Mouse (Mus musculus) thymus, adult 2 months (tissue): ENCODE results near the gene Syne4. TPM values are rescaled to one million over a fixed set of nuclear protein-coding genes. Genes with fewer than 3 reads are reported as not detected.
A peak's percentile ranks its signal among the peaks of the same experiment; 100 is the strongest.

Experiments
- DNase-seq: peaks from one replicate; pipeline ENCODE4 v3.0.0; 2021
- H3K27ac ChIP-seq: fragments of 200-500 bp; 2 replicates; pipeline ENCODE4 v1.5.1; 2012; ENCODE audit warnings: low read length, control low read depth; ENCODE audit not compliant: control insufficient read depth, insufficient read depth
- H3K27me3 ChIP-seq: fragments of 200-500 bp; 2 replicates; pipeline ENCODE4 v1.6.1; 2012; ENCODE audit warnings: mild to moderate bottlenecking, low read length, moderate library complexity, mixed read lengths; ENCODE audit not compliant: control insufficient read depth, insufficient read depth
- H3K36me3 ChIP-seq: fragments of 200-500 bp; 2 replicates; pipeline ENCODE4 v1.6.1; 2012; ENCODE audit warnings: mild to moderate bottlenecking, low read length, moderate library complexity; ENCODE audit not compliant: control insufficient read depth, insufficient read depth
- H3K4me1 ChIP-seq: fragments of 200-500 bp; replicated peaks from 2 replicates; pipeline ENCODE4 v1.6.1; 2012; ENCODE audit warnings: low read length; ENCODE audit not compliant: control insufficient read depth, insufficient read depth
- H3K4me3 ChIP-seq: fragments of 200-500 bp; 2 replicates; pipeline ENCODE4 v1.5.1; 2012; ENCODE audit warnings: mild to moderate bottlenecking, low read length, control low read depth, moderate library complexity; ENCODE audit not compliant: control insufficient read depth, insufficient read depth
- CTCF ChIP-seq: fragments of 200-500 bp; IDR thresholded peaks from 2 replicates; pipeline ENCODE4 v1.5.1; 2012; ENCODE audit warnings: mild to moderate bottlenecking, control low read depth, low read length, moderate library complexity, borderline replicate concordance; ENCODE audit not compliant: control insufficient read depth, poor library complexity, insufficient read depth; ENCODE audit errors: extremely low read depth
- POLR2A ChIP-seq: fragments of 200-500 bp; IDR thresholded peaks from 2 replicates; pipeline ENCODE4 v1.6.1; 2012; ENCODE audit warnings: mild to moderate bottlenecking, low read length, control low read depth, moderate library complexity; ENCODE audit not compliant: control insufficient read depth, poor library complexity, insufficient read depth; ENCODE audit errors: extremely low read depth
- WGBS: fragments of 180-500 bp; shearing (Covaris S2); methylation state at CpG from one replicate; pipeline ENCODE4 v1.1.7; 2018; 5-methylcytosine and 5-hydroxymethylcytosine counted together
- polyA plus RNA-seq: library from polyadenylated mRNA; depleted of rRNA; stranded (reverse); fragments of >200 nt; gene quantifications from 2 replicates; pipeline ENCODE4 v1.2.3, GENCODE M21; 2012

Syne4 gene
- polyA plus RNA-seq, 1 experiment = 16.8 TPM

- H3K4me1 ChIP-seq = peaks cover 11% of the 10 kb centered on the region
- no peak overlapping the region for H3K4me3 ChIP-seq
- H3K36me3 ChIP-seq = no peaks in the 10 kb centered on the region
- DNase-seq = no peak
- TF ChIP-seq CTCF (no peak), POLR2A (no peak)
- H3K27me3 ChIP-seq = no peaks in the 10 kb centered on the region
- no peak overlapping the region for H3K27ac ChIP-seq
Observed at GRCm38 (mm10) chr7:30326427-30326826, 11.8 kb downstream of the Syne4 start.

- Histone ChIP-seq H3K27ac (no peak overlapping the region), H3K4me3 (no peak overlapping the region), H3K36me3 (no peaks in the 10 kb centered on the region), H3K27me3 (no peaks in the 10 kb centered on the region), H3K4me1 (peaks cover 13% of the 10 kb centered on the region)
- WGBS = 77% methylated on average over 15 of the region's 15 CpGs
- TF ChIP-seq POLR2A (no peak), CTCF (no peak)
- no peak for DNase-seq
Observed at GRCm38 (mm10) chr7:30327140-30327539, 12.5 kb downstream of the Syne4 start.

GRCm38 (mm10) chr7:30328379-30328778 is 13.8 kb downstream of the Syne4 start:
- no peaks in the 10 kb centered on the region for H3K36me3 ChIP-seq
- no peak overlapping the region for H3K27ac ChIP-seq
- peaks cover 20% of the 10 kb centered on the region for H3K4me1 ChIP-seq
- no peak for TF ChIP-seq CTCF
- TF ChIP-seq POLR2A = no peak
- H3K4me3 ChIP-seq = no peak overlapping the region
- no peaks in the 10 kb centered on the region for H3K27me3 ChIP-seq
- WGBS = 89% methylated on average over 10 of the region's 10 CpGs
- no peak for DNase-seq

- TF ChIP-seq CTCF (peak; percentile 54; the same call in 1 of the 2 replicates), POLR2A (no peak)
- no peaks in the 10 kb centered on the region for H3K27me3 ChIP-seq
- H3K27ac ChIP-seq = no peak overlapping the region
- peaks cover 30% of the 10 kb centered on the region for H3K4me1 ChIP-seq
- no peak overlapping the region for H3K4me3 ChIP-seq
- H3K36me3 ChIP-seq = no peaks in the 10 kb centered on the region
- WGBS = 14% methylated on average over 13 of the region's 13 CpGs
- DNase-seq = peak; percentile 75
Observed at GRCm38 (mm10) chr7:30331887-30332286, 17.3 kb downstream of the Syne4 start.

- 25% methylated on average over 18 of the region's 18 CpGs for WGBS
- Histone ChIP-seq H3K36me3 (no peaks in the 10 kb centered on the region), H3K27me3 (no peaks in the 10 kb centered on the region), H3K4me1 (peaks cover 26% of the 10 kb centered on the region), H3K27ac (peak overlapping the region; percentile 64), H3K4me3 (no peak overlapping the region)
- no peak for DNase-seq
- TF ChIP-seq POLR2A (no peak), CTCF (no peak)
Observed at GRCm38 (mm10) chr7:30332622-30333259, 18.1 kb downstream of the Syne4 start.

- Histone ChIP-seq H3K4me1 (peaks cover 26% of the 10 kb centered on the region), H3K4me3 (no peak overlapping the region), H3K27me3 (no peaks in the 10 kb centered on the region), H3K27ac (peak overlapping the region; percentile 75), H3K36me3 (no peaks in the 10 kb centered on the region)
- DNase-seq = peak; percentile 45
- 2% methylated on average over 4 of the region's 4 CpGs for WGBS
- TF ChIP-seq POLR2A (no peak), CTCF (no peak)
Observed at GRCm38 (mm10) chr7:30333436-30333835, 18.8 kb downstream of the Syne4 start.

GRCm38 (mm10) chr7:30334563-30334962 is 20.0 kb downstream of the Syne4 start:
- no peak for DNase-seq
- H3K4me1 ChIP-seq = peaks cover 26% of the 10 kb centered on the region
- H3K27me3 ChIP-seq = no peaks in the 10 kb centered on the region
- H3K27ac ChIP-seq = no peak overlapping the region
- no peak overlapping the region for H3K4me3 ChIP-seq
- TF ChIP-seq POLR2A = no peak
- no peak for TF ChIP-seq CTCF
- H3K36me3 ChIP-seq = no peaks in the 10 kb centered on the region
- 77% methylated on average over 5 of the region's 5 CpGs for WGBS

- Histone ChIP-seq H3K27me3 (no peaks in the 10 kb centered on the region), H3K36me3 (no peaks in the 10 kb centered on the region), H3K4me3 (no peak overlapping the region), H3K27ac (no peak overlapping the region), H3K4me1 (peaks cover 26% of the 10 kb centered on the region)
- no peak for TF ChIP-seq POLR2A
- no peak for TF ChIP-seq CTCF
- 92% methylated on average over 6 of the region's 6 CpGs for WGBS
- no peak for DNase-seq
Observed at GRCm38 (mm10) chr7:30335688-30336087, 21.1 kb downstream of the Syne4 start.
